Mouse (Mus musculus): ENCODE results near the gene Runx1.

Gene Runx1

DNA sequence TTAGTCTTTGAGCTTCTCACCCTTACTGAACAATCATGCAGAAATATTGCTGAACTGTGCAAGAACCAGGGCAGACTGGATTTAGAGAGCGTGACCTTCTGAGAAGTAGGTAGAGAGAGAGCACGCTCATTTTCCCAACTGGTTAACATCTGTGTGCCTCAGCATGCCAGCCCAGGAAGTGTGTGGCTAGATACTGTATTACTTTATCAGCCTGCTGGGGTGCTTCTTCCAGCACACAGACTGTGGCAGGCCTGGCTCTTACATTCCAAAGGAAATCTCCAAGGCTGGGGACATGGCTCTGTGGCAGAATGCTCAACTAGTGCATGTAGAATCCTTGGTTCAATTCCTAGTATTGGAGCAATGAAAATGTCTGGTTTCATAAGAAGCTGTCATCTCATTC lies 78.9 kb downstream of the Runx1 start:
- no peak for DNase-seq (ENCODE audit: low spot score)

GRCm38 (mm10) chr16:92745239-92745638 lies 80.7 kb downstream of the Runx1 start:
- DNase-seq (ENCODE audit: low spot score), result no peak

DNA sequence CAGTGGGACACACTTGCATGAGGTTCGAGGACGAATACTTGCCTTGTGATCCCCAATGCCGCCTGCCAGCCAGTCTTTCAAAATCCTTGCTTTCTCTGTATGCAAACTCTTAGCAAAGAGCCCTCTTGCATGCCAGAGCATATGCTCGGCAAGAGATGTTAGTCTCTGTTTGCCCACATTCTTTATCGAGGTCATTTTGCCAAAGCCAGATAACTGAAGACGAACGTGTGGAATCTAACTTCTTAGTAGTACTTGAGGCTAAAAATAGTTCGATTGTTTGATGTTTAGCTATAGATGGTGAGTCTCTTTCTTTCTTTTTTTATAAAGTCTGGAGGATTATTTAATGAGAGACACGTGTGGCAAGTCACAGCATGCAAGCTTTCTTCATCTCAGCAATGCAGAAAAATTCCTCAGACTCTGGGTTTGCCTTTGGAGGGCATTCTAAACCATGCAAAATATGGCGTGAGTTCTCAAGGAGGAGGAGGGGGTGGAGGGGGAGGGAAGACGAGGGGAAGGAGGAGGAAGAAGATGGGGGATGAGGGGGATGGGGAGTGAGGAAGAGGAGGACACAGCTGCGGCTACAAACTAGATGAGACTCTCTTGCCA lies 81.7 kb downstream of the Runx1 start:
- DNase-seq (ENCODE audit: low spot score), result no peak

- DNase-seq (ENCODE audit: low spot score), result no peak
Observed at GRCm38 (mm10) chr16:92743755-92744154, 82.2 kb downstream of the Runx1 start.

DNA sequence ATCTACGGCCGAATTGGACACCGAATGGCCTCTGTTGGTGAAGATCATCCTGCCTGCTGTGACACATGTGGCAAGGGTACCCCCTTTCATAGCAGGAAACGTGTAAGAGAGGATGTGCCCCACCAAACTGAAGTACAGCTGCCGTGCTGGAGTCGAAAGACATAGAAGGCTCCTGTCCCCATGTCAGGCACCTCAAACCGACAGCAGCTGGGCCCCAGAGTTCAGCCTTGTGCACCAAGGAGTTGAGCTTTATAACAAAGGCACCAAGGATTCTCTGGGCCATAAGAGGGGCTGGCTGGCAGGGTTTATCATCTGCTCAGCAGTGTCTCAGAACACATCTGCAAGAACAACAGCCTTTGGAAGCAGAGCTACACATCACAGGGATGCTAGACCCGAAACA lies 84.6 kb downstream of the Runx1 start:
- no peak for DNase-seq (ENCODE audit: low spot score)

- no peak for DNase-seq (ENCODE audit: low spot score)
Observed at GRCm38 (mm10) chr16:92740541-92740940, 85.4 kb downstream of the Runx1 start.

- no peak for DNase-seq (ENCODE audit: low spot score)
Observed at GRCm38 (mm10) chr16:92739997-92740396, 86.0 kb downstream of the Runx1 start.

DNA sequence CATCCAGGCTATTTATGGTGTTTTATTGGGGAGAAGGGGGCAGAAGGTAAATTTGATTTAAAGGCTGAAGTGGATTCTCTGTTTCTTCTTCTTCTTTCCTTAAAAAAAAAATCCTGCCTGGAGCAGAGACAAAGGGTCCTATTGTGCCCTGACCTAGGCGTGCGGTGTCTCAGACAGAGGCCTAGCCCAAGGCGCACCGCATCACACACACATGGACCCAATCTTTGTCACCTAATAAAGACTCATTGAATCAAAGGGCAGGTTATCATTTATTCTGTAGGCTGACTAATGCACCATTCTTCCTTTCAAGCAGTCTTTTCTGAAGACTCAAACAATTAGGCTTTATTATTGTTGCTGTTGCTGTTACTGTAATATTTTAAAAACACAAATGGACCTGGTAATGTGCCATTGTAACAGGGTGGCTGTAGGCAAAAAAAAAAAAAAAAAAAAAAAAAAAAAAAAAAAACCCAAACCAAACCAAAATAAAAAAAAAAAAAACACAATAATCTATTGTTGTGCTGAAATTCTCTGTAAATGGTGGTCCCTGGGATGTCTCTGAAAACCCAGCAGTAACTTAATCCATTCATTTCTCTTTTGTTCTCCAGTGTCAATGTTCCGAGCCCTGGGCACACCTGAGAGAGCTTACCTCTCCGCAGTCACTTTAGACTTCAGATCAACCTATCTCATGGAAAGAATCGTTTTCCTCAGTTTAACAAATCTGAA lies 86.7 kb downstream of the Runx1 start:
- no peak for DNase-seq (ENCODE audit: low spot score)

- no peak for DNase-seq (ENCODE audit: low spot score)
Observed at GRCm38 (mm10) chr16:92738476-92739010, 87.4 kb downstream of the Runx1 start.

- no peak for DNase-seq (ENCODE audit: low spot score)
Observed at GRCm38 (mm10) chr16:92726870-92727269, 99.1 kb downstream of the Runx1 start.

GRCm38 (mm10) chr16:92724526-92724925 lies 101.4 kb downstream of the Runx1 start:
- no peak for DNase-seq (ENCODE audit: low spot score)

DNA sequence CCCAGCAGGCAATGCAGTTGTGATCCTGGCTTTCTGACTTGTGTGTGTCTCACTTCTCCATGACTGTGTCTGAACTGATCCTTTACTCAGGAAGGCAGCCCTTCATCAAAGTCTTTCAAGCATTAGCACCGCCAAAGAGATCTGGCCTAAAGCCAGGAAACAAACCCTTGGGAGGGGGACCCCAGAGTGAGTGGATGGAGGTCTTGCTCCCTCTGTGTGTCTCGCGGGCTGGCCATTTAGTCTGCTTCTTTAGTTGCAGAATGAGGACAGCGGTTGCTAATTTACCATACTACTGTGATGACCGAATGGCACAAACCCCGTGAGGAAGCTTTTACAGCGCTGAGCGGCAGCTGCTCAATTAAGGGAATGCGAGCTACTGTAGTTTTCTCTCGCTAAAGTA lies 105.3 kb downstream of the Runx1 start:
- no peak for DNase-seq (ENCODE audit: low spot score)

- no peak for DNase-seq (ENCODE audit: low spot score)
Observed at GRCm38 (mm10) chr16:92719725-92720124, 106.2 kb downstream of the Runx1 start.

DNA sequence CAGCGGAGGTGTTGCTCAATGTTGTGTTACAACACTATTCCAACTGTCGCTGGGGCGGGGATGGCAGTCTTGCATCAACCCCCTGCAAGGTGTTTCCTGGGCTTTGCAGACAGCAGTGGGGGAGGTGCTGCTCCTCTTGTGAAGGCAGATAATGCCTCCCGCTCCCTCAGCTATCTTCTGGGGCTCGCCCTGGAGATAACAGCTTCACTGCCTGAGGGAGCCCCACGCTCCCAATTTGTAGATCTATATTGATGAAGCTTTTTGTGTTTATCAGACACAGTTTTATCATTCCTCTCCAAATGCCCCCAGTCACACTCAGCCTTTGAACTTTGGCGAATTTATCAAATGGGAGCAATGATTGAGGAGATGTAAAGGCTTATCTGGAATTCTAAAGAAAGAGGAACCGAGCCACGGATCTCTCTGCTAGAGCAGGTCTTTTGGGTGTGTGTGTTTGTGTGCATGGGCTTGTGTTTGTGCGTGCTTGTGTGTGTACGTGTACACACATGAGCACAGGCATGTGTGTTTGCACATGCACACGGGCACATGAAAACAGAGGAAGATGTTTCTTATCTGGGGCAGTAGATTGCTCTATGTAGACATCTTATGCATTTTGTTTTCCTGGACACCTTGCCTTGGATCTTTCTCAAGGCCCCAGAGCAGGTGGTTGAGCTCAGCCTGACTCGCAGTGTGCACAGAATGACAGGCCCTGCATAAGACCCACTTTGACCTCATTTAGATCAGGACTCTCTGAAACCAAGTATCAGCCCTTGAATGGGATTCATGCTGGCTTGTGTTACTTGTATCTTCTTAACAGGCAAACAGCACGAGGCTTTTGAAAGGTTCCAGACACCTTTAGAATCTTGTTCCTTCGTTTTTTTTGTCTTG lies 110.1 kb downstream of the Runx1 start:
- no peak for DNase-seq (ENCODE audit: low spot score)

GRCm38 (mm10) chr16:92710161-92710560 lies 115.8 kb downstream of the Runx1 start:
- DNase-seq (ENCODE audit: low spot score), result no peak

- DNase-seq (ENCODE audit: low spot score), result no peak
Observed at GRCm38 (mm10) chr16:92708718-92709117, 117.2 kb downstream of the Runx1 start.

DNA sequence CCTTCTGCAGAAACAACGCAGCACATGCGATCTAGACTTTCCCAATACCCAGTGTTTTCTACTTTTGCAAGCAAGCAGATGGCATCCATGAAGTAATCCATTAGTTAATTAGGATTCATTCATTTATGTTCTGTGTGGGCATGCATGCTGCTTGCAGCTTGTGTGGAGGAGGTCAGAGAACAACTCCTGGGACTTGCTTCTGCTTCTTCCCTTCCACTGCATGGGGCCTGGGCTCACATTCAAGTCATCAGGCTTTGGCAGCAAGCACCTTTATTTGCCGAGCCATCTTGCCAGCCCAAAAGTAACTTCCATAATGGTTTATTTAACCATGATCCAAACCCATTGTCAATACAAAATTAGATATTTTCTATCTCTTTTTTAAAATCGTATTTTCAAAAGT lies 118.2 kb downstream of the Runx1 start:
- DNase-seq (ENCODE audit: low spot score), result no peak

DNA sequence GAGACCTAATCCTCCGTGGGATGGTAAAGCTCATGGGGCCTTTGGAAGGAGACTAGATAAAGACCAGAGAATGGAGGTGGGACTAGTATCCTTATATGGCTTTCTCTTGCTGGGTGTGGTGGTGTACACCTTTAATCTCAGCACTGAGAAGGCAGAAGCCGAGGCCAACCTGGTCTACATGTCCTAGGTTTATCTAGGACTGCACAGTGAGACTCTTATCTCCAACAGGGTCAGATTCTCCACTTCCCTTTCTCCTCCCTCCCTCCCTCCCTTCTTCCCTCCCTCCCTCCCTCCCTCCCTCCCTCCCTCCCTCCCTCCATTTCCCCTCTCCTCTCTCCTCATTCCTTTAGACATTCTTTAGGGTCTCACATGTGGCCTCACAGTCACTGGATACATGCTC lies 118.8 kb downstream of the Runx1 start:
- no peak for DNase-seq (ENCODE audit: low spot score)

DNA sequence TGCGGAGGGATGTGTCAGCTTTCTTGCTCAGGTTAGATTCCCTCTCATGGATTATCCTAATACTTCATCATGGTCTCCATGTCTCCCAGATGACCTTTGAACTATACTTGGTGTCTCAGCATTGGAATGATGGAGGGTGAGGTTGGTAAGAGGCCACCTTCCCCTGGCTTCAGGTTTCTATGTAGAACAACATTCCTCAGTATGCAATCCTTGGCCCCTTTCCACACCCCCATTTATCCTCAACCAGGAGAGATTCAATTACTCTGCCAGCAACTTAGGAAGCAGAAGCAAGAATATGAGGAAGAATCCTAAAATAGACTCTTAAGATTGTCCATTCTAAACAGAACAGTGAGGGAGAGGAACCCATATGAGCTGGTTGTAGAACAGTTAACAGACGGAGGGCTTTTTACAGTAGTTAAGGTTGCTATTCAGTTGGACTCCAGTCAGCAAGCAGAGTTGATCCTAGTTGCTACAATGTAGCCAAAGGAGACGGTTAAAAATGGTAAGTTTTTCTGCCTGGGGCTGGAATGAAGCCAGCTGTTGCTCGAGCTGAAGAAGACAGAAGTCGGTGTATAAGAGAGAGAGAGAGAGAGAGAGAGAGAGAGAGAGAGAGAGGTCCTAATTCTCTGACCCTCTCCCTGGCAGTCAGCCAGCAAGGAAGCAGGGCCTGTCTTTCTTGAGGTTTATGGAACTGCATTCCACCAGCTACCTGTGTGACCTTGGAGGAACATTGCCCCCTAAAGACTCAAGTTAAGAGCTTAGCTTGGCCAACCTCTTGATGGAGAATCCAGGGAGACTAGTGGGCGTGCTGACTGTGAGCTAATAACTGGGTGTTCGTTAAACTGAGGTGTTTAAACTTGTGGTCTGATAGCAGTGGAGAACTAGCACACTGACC lies 120.1 kb downstream of the Runx1 start:
- DNase-seq (ENCODE audit: low spot score), result no peak

- no peak for DNase-seq (ENCODE audit: low spot score)
Observed at GRCm38 (mm10) chr16:92703850-92704249, 122.1 kb downstream of the Runx1 start.

DNA sequence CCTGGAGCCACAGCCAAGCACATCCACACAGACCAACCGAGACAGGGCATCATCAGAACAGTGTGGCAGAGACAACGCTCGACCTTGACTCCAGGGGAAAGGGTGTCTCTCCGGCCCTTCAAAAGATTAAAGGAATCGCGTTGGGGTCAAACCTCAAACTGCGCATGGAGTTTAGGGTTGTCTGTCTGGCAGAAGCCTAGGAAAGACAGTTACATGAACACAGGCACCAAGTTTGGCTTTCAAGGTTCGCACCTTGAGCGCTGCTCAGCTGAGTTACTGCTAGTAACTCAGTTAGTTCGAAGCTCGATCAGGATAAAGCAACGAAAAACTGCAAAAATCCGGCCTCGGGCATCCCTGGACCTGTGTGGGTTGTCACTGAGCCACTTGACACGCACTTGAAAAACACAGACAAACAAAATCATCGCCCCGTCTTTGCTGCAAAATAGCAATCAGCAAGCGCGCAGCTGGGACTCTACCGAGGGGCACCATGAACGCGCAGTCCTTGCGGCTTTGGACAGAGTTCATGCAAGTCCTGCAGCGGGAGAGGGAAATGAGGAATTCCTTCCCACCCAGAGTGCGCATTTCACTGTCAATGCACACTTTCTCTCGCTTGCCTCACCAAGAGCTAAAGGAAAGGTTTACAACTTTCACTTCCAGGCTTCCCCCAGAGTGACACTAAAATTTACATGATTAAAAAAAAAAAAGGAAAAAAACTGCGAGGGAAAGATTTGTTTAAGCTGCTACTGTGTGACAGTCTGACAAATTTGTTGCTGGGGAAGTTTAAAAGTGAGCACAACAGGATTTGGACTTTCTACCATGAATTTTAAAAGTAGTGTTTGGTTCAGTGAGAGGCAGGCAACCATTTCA lies 126.2 kb downstream of the Runx1 start:
- no peak for DNase-seq (ENCODE audit: low spot score)

Data from ovary, adult 18-20 months (tissue).